Mouse (Mus musculus) small intestine, adult 2 months (tissue): ENCODE results near the gene Epb41l4b.

Experiments used
- CTCF ChIP-seq: fragments of 200-500 bp; IDR thresholded peaks from 2 replicates; pipeline ENCODE4 v1.5.1; 2012; ENCODE audit warnings: low read depth, mild to moderate bottlenecking, control low read depth, inconsistent platforms, low read length, moderate library complexity, mixed read lengths; ENCODE audit not compliant: insufficient replicate concordance, insufficient read length; ENCODE audit errors: extremely low read depth
- POLR2A ChIP-seq: fragments of 200-500 bp; IDR thresholded peaks from 2 replicates; pipeline ENCODE4 v1.6.1; 2012; ENCODE audit warnings: low read depth, mild to moderate bottlenecking, control low read depth, inconsistent platforms, low read length, moderate library complexity

GRCm38 (mm10) chr4:57055635-57056034 is 87.6 kb downstream of the Epb41l4b start:
- no peak for TF ChIP-seq POLR2A
- no peak for TF ChIP-seq CTCF
